Mouse (Mus musculus): ENCODE results near the gene Rbms3.

GRCm38 (mm10) chr9:117205395-117205794, 424.3 kb downstream of the Rbms3 start:
- peak; percentile 32 for TF ChIP-seq CTCF (IDR thresholded peaks at IDR 0.05)
- TF ChIP-seq EP300 (IDR thresholded peaks at IDR 0.05), result no peak
